In the genomic region with DNA sequence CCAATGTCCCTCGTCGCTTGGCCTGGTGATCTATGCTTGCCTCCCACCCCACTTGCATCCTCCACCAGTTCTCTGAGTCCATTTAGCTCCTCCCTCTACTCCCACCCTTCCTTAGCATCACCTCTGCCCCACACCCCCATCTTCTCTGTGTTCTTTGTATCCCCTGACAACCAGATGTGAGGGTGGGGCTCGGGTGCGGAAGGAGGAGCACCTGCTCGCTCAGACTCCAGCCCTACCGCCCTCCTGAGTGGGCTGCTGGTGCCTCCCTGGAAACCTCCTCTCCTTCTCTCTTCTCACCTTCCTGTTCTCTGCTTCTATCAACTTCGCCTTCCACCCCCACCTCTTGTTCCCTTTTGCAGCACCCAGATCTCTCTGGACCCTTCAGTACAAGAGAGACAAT, we compare ENCODE assay signal across 18 mouse cellular contexts.
"Had no signal": no experiment of that assay in that cellular context is flagged by ENCODE, and none has a peak within 500 bp of the region (broad histone marks: within the 10 kb centered on the region; RNA-seq: fewer than 3 reads in every experiment).

No protein-coding gene starts in this region.

- H3K27ac ChIP-seq: heart, adult 2 months; heart, embryonic 13.5 days; heart, embryonic 15.5 days; hindbrain, embryonic 13.5 days; hindbrain, embryonic 15.5 days; hindbrain, postnatal 0 days; kidney, embryonic 15.5 days; kidney, postnatal 0 days; limb, embryonic 10.5 days; limb, embryonic 12.5 days; liver, embryonic 13.5 days had no signal

- ATAC-seq: hindbrain, postnatal 0 days; intestine, embryonic 16.5 days had no signal

- H3K36me3 ChIP-seq: heart, embryonic 15.5 days; liver, embryonic 13.5 days had no signal

- DNase-seq: gastrocnemius, postnatal 14 days; gastrocnemius, postnatal 36 days; heart, adult 11 months; heart, adult 2 months; heart, postnatal 14 days; heart, postnatal 36 days; liver; liver, embryonic 13.5 days had no signal

- H3K9me3 ChIP-seq: heart, embryonic 13.5 days; heart, embryonic 15.5 days; hindbrain, embryonic 13.5 days; hindbrain, embryonic 15.5 days; kidney, embryonic 15.5 days; limb, embryonic 10.5 days; limb, embryonic 12.5 days; liver, embryonic 13.5 days had no signal

- H3K4me3 ChIP-seq: heart, adult 2 months; heart, embryonic 13.5 days; heart, embryonic 15.5 days; hindbrain, embryonic 13.5 days; hindbrain, embryonic 15.5 days; kidney, embryonic 15.5 days; limb, embryonic 10.5 days; limb, embryonic 12.5 days; liver, embryonic 13.5 days had no signal

- H3K4me1 ChIP-seq: heart, embryonic 15.5 days; hindbrain, embryonic 13.5 days; hindbrain, embryonic 15.5 days; kidney, embryonic 15.5 days; limb, embryonic 12.5 days had no signal

- H3K27me3 ChIP-seq: heart, embryonic 13.5 days; heart, embryonic 15.5 days; hindbrain, embryonic 13.5 days; hindbrain, embryonic 15.5 days; kidney, embryonic 15.5 days; limb, embryonic 12.5 days; liver, embryonic 13.5 days had no signal
